Mouse (Mus musculus): ENCODE measurements around the gene Rgs7.

DNA sequence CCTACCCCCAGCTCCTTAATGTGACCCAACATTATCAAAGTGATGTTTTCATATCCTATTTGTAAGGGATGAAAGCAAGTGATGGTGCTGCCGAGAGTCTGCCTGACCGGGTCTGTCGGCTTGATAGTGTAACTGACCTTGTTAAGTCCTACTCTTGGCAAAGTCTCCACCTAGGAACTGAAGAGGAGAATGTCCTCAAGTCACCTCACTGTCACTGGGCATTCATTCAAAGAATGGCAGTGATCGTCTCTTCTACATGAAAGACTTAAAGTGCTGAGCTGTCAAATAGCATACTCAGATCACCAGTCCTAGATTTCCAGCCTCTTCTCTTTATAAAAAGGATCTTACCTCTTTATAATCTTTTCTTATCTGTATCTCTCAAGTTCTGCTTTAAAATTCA is 293.4 kb downstream of the Rgs7 start:
- TF ChIP-seq CTCF (IDR thresholded peaks at IDR 0.05; ENCODE audit: extremely low read depth, insufficient read depth, insufficient read length, insufficient replicate concordance) (no peak), POLR2A (IDR thresholded peaks at IDR 0.05; ENCODE audit: low read depth, low read length) (no peak)

Data from spleen, adult 2 months (tissue).